Mouse (Mus musculus): ENCODE data around the gene Zfp90. TPM values are rescaled to one million over a fixed set of nuclear protein-coding genes. Genes with fewer than 3 reads are reported as not detected.

Zfp90 gene
- polyA plus RNA-seq, 1 experiment from 2014 or later: 2.9 TPM

DNA sequence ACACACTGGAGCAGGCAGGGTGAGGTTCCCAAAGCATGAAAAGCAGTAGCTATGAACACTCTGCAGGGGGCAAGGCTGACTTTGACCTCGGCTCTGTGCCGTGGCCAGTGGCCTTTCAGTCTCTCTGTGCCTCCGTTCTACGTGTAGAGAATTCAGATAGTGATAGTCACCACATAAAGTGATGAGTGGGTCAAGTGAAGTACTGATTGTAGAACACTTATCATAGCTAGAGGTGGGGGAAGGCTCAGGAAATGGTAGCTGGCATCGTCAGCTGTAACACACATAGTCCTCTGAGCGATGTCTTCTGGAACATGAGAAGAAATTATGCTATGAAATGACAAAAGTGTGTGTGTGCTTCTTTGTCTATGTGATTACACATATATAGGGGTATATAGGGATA lies 48.7 kb downstream of the Zfp90 start:
- no peak for ATAC-seq
- no peaks in the 10 kb centered on the region for H3K4me1 ChIP-seq (ENCODE audit: insufficient read depth)
- TF ChIP-seq EP300 (IDR thresholded peaks at IDR 0.05; ENCODE audit: low read depth): no peak
- TF ChIP-seq CTCF (IDR thresholded peaks at IDR 0.05; ENCODE audit: low read depth): no peak
- WGBS (ENCODE audit: insufficient replicate concordance): 69% methylated on average over 6 of the region's 6 CpGs
- no peak overlapping the region for H3K4me3 ChIP-seq (ENCODE audit: low read depth, low read length)
- DNase-seq: no peak
- no peaks in the 10 kb centered on the region for H3K27me3 ChIP-seq (ENCODE audit: insufficient read depth, low read length)
- no peak overlapping the region for H3K9ac ChIP-seq (replicated peaks)
- no peak overlapping the region for H3K27ac ChIP-seq (ENCODE audit: low read depth)
- no peaks in the 10 kb centered on the region for H3K36me3 ChIP-seq (replicated peaks; ENCODE audit: insufficient read depth, low read length)
- H3K4me2 ChIP-seq (ENCODE audit: low read depth, low read length): no peak overlapping the region
- H3K9me3 ChIP-seq (ENCODE audit: low read length): no peaks in the 10 kb centered on the region

DNA sequence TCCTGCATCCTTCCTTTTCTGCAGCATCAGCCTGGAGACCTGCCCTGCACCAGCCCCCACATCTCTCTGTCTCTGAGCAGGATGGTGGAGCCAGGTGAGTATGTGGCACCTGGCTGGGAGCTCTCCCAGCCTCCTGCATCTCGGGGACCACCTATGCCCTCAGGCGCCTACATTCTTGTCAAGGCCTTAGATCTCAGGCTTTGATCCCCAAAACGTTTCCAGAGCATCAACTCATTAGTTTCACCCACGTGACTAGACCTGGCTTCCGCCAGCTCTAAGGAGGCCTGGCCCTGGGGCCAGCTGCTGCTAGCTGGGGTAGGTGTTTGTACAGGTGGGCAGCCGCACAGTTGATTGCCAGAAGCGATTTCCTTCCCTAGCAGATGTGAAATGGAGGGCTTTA lies 54.4 kb downstream of the Zfp90 start:
- Histone ChIP-seq H3K27me3 (ENCODE audit: insufficient read depth, low read length) (no peaks in the 10 kb centered on the region), H3K36me3 (replicated peaks; ENCODE audit: insufficient read depth, low read length) (no peaks in the 10 kb centered on the region), H3K27ac (ENCODE audit: low read depth) (no peak overlapping the region), H3K4me3 (ENCODE audit: low read depth, low read length) (no peak overlapping the region), H3K9me3 (ENCODE audit: low read length) (no peaks in the 10 kb centered on the region), H3K9ac (replicated peaks) (no peak overlapping the region), H3K4me1 (ENCODE audit: insufficient read depth) (no peaks in the 10 kb centered on the region), H3K4me2 (ENCODE audit: low read depth, low read length) (no peak overlapping the region)
- WGBS (ENCODE audit: insufficient replicate concordance): 59% methylated on average over 7 of the region's 7 CpGs
- DNase-seq (no peak), ATAC-seq (no peak)
- TF ChIP-seq EP300 (IDR thresholded peaks at IDR 0.05; ENCODE audit: low read depth) (no peak), CTCF (IDR thresholded peaks at IDR 0.05; ENCODE audit: low read depth) (no peak)

DNA sequence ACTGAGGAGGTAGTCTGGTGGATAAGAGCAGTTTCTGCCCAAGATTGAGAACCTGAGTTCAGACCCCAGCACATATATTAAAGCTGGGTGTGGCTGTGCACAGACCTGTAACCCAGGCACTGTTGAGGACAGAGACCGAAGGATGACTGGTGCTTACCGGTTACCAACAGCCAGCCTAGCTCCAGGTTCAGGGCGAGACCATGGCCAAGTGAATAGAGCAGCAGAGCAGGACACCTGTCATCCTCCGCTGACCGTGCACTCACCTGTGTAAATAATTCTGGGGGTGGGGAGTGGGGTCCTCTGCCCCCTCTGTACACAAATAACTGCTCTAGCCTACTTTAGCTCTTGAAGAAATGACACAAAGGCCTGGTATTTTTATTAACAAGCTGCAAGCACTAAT lies 58.9 kb downstream of the Zfp90 start:
- Histone ChIP-seq H3K27me3 (ENCODE audit: insufficient read depth, low read length) (no peaks in the 10 kb centered on the region), H3K36me3 (replicated peaks; ENCODE audit: insufficient read depth, low read length) (no peaks in the 10 kb centered on the region), H3K9me3 (ENCODE audit: low read length) (no peaks in the 10 kb centered on the region), H3K4me1 (ENCODE audit: insufficient read depth) (no peaks in the 10 kb centered on the region), H3K27ac (ENCODE audit: low read depth) (no peak overlapping the region), H3K4me3 (ENCODE audit: low read depth, low read length) (no peak overlapping the region), H3K9ac (replicated peaks) (no peak overlapping the region), H3K4me2 (ENCODE audit: low read depth, low read length) (no peak overlapping the region)
- ATAC-seq (no peak), DNase-seq (no peak)
- 78% methylated on average over 5 of the region's 5 CpGs for WGBS (ENCODE audit: insufficient replicate concordance)
- TF ChIP-seq EP300 (IDR thresholded peaks at IDR 0.05; ENCODE audit: low read depth) (no peak), CTCF (IDR thresholded peaks at IDR 0.05; ENCODE audit: low read depth) (no peak)

Other genes with a start within 250 kb of the Zfp90 start
- 2.6 and 3.2 TPM in 2 replicates for gene Slc7a6, start 246.5 kb upstream of the Zfp90 start, polyA plus RNA-seq (2015; fragmentation: Nextera tagmentation; extraction: Ambion mirVana)
- gene Slc7a6os, start 204.4 kb upstream of the Zfp90 start, polyA plus RNA-seq (2015; fragmentation: Nextera tagmentation; extraction: Ambion mirVana): 12.1 and 12.5 TPM in 2 replicates
- gene Prmt7, start 204.4 kb upstream of the Zfp90 start, polyA plus RNA-seq (2015; fragmentation: Nextera tagmentation; extraction: Ambion mirVana): 10.4 and 11.0 TPM in 2 replicates
- gene Smpd3, start 77.3 kb upstream of the Zfp90 start, polyA plus RNA-seq (2015; fragmentation: Nextera tagmentation; extraction: Ambion mirVana): 1.2 and 1.3 TPM in 2 replicates
- not detected in 2 replicates for gene 6030452D12Rik, start 85.2 kb downstream of the Zfp90 start, polyA plus RNA-seq (2015; fragmentation: Nextera tagmentation; extraction: Ambion mirVana)
- gene Cdh3, start 95.6 kb downstream of the Zfp90 start, polyA plus RNA-seq (2015; fragmentation: Nextera tagmentation; extraction: Ambion mirVana): 0.56 and 0.65 TPM in 2 replicates
- 7.2 and 7.3 TPM in 2 replicates for gene Gm10073, start 158.1 kb downstream of the Zfp90 start, polyA plus RNA-seq (2015; fragmentation: Nextera tagmentation; extraction: Ambion mirVana)
- 25.0 and 28.8 TPM in 2 replicates for gene Cdh1, start 188.0 kb downstream of the Zfp90 start, polyA plus RNA-seq (2015; fragmentation: Nextera tagmentation; extraction: Ambion mirVana)

Data from liver, postnatal 0 days (tissue).